Mouse (Mus musculus) brain, embryonic 14.5 days (tissue): ENCODE measurements around the gene Wdr25. TPM values are rescaled to one million over a fixed set of nuclear protein-coding genes. Genes with fewer than 3 reads are reported as not detected.

ENCODE experiments used
- DNase-seq: peaks from one replicate; pipeline ENCODE4 v3.0.0-alpha.2; 2011; ENCODE audit warnings: low read depth
- CTCF ChIP-seq: fragments of 200-500 bp; IDR thresholded peaks from 2 replicates; pipeline ENCODE4 v1.5.1; 2012; ENCODE audit warnings: inconsistent platforms, mild to moderate bottlenecking, moderate library complexity, borderline replicate concordance; ENCODE audit not compliant: insufficient read depth, insufficient read length; ENCODE audit errors: extremely low read depth
- POLR2A ChIP-seq: fragments of 200-500 bp; IDR thresholded peaks from 2 replicates; pipeline ENCODE4 v1.6.1; 2012; ENCODE audit warnings: mild to moderate bottlenecking, inconsistent platforms, borderline replicate concordance; ENCODE audit not compliant: poor library complexity, insufficient read depth, insufficient read length, severe bottlenecking; ENCODE audit errors: extremely low read depth
- polyA plus RNA-seq: library from polyadenylated mRNA; depleted of rRNA; stranded (reverse); fragments of >200 nt; gene quantifications from 2 replicates; pipeline ENCODE4 v1.2.3, GENCODE M21; 2012

Gene Wdr25
- polyA plus RNA-seq, 1 experiment = 11.0 TPM

DNA sequence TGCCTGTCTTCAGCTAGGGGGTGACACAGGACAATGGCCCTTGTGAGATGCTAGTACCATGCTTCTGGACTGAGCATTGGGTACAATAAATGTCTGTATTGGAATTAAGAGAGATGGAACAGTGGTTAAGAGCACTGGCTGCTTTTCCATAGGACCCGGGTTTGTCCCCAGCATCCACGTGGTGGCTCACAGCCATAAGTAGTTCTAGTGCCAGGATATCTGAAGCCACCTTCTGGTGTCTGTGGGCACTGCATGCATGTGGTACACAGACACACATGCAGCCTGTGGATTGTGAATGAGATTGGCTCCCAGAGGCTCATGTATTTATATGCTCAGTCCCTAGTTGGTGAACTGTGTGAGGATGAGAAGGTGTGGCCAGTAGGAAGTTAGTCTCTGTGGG, 23.9 kb upstream of the Wdr25 start:
- DNase-seq = no peak
- no peak for TF ChIP-seq POLR2A
- TF ChIP-seq CTCF = peak; percentile 36; the same call in 1 of the 2 replicates

DNA sequence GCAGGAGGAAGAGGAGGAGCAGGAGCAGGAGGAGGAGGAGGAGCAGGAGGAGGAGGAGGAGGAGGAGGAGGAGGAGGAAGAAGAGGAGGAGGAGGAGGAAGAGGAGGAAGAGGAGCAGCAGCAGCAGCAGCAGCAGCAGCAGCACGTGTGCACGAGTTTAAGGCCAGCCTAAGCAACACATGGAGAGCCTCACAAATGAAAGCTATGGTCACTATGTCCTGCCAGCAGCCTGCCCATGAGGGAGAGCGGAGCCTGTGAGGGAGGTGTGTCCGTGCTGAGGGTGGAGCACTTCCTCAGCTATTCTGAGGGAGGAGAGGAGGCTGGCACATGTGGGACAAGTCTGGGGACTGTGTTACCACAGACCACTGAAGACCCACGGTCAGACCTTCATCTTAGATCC, 20.3 kb upstream of the Wdr25 start:
- TF ChIP-seq CTCF (no peak), POLR2A (no peak)
- no peak for DNase-seq

DNA sequence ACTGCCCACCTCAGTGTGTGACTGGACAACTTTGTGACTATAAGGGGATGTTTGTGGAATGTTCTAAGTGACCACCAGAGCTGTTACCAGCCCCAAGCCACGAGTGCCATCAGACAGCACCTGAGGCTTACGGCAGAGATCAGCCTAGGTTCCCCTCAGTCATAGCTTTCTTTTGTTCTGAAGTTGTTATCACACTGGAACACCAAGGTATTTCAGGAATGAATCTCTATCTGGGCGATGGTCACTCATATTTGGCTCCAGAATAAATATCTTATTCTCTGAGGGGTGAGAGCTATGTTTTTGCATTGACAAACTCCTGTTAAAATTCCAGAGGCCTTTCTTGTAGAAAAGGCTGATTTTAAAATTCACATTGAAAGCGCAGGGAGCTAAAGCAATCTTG, 14.3 kb upstream of the Wdr25 start:
- DNase-seq = no peak
- TF ChIP-seq CTCF (no peak), POLR2A (no peak)

DNA sequence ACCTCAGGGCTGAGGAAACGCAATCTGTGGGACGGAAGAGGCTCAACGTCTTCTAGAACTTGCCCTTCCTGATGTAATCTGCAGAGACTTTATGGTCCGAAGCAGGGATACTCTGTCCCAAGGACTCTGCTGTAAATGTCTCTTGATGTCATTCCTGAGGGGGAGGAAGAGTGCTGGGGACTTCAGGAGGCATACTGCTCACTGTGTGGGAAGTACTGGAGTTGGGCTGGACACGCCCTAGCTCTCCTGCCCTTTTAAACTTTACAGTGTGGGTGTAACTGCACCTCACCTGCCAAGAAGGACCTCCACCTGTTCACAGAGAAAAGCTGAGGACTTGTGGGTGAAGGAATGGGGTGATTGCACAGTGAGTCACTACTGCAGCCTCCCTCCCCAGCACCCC, 12.8 kb upstream of the Wdr25 start:
- no peak for DNase-seq
- no peak for TF ChIP-seq POLR2A
- TF ChIP-seq CTCF = no peak

DNA sequence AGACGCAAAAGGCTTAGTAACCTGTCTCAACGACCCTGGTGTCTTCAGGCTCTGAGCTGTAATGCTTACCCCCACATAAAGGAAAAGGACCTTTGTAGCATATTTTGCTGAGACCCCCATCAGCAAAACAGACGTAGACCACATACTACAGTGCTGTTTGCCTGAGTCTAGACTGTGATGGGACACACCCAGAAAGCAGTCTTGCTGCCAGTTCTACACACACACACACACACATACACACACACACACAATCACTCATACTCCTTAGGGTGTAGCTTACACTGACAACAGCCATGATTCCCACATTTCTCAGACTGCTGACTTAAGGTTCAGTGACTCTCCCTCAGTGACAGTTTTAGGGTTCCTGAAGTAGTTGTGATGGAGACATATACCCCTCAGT, 12.2 kb upstream of the Wdr25 start:
- no peak for TF ChIP-seq POLR2A
- no peak for TF ChIP-seq CTCF

DNA sequence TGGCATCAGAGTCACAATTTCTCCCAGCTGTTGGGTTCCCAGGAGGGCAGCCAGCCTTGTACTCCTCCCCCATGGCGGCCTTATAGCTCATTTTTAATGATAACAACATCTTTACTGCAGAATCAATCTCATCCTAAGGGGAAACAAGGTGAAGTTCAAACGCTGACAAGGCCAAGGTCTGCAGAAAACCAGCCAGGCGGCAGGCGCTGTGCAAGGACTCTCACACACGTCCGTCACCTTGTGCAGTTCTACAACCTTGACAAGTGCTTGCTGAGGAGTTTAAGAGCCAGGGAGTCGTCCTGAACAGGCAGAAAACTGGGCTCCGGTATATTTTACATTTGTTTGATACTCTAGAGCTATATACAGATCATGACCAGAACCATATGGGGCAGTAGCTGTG, 10.7 kb upstream of the Wdr25 start:
- DNase-seq = no peak
- TF ChIP-seq POLR2A (no peak), CTCF (no peak)

More for the DNA sequence above, 12.2 kb upstream of the Wdr25 start:
- no peak for DNase-seq

DNA sequence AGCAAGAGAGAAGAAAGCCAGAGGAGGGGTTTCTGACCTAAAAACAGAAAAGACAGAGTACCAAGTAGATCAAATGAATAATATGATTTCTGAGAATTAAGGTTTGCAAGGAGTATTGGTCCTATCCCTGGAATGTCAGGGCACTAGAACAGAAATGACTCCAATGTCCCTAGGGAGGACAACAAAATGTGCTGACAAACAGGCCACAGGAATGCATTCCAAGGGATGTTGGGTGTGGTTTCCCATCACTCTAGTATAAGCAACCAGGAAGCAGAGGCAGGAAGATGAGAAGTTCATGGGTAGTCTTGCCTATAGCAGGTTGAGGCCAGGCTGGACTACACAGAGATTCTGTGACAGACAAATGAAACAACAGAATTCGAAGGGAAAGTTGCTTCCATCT, 7.5 kb upstream of the Wdr25 start:
- TF ChIP-seq CTCF (no peak), POLR2A (no peak)
- no peak for DNase-seq

DNA sequence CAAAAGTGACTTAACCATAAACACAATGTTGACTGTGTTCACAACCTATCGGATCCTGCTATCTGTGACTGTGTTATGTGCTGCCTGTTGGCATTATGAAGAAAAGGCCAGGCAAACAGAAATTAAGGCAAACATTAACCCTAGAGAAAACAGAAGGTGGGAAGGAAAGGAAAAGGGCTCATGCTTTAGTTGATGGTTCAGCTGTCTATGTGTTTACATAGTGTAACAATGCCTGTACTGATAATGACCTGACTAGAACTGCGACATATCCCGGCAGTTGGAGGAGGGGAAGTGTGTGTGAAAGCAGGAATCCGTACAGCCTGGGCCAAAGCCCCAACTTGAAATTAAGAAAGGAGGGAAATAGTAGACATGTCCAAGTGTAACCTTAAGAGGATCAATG, 6.4 kb upstream of the Wdr25 start:
- TF ChIP-seq POLR2A = no peak
- no peak for TF ChIP-seq CTCF
- DNase-seq = no peak

DNA sequence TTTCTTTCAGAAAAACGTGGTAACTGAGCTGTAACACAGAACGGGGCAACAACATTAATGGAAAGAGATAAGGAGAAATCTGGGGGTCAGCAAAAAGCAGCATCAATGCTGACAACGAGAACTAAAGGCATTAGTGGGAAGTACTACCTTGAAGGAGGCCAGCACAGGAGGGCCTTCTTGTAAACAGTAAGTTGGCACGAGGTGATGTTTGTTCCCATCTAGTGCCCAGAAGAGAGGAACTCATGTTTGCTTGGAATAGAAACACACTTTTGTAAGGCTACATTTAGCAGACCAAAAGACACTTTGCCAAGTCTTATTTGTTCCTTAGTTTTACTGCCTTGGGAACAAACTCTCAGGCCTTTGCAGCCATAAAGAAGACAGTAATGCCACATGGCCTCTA, 4.8 kb upstream of the Wdr25 start:
- TF ChIP-seq CTCF = no peak
- TF ChIP-seq POLR2A = no peak
- no peak for DNase-seq

DNA sequence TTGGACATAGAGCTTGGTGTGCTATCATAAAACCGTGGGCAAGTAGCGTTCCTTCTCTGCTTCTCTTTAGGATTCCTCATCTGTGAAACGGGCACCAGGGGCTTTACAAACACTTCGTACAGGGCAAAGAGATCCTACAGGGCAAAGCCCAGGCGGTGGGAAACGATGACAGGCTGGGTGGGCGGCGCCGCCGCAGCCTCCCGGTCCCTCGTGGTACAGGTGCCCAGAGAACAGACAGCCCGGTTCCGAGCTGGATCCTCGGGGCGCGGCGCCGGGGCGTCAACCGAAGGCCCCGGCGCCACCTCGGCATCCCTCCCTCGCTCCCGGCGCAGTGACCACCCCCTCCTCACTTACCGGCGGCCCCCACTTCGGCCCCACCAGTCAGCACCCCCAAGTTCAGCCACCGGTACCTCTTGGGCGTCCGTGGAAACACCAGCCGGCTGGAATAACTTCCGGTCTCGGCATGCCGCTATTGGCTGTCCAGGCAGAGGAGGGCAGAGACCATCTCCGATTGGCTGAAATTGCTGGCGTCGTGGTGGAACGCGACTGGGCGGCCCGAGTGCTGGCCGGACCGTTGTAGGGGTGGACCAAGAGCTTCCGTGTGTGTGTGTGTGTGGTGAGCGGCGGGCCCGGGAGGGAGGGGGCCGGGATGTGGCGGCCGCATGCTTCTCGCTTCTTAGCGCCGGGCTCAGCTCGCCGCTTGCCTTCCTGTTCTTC, 442 bp downstream of the Wdr25 start, which contains the start of gene Wars:
TSS of gene Wars (minus strand) at position 460 of the 717 bp plus-strand sequence.
- peak; percentile 99 for DNase-seq

DNA sequence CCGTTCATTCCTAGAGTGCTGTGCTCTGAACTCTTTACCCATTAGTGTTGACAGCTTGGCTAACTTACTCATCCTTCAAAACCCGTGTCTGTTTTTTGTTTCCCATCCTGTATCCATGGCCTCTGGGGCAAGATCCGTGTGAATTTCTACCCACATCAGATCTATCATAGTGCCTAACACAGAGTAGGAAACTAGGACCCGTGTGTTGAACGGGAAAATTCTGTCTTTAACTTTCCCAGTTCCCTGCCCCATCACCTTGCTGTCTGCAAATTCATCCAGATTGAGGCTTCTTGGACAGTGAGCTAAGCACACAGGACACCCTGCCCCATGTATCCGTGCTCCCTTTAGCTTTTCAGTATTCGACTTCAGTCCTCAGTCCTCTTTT, 993 bp downstream of the Wdr25 start:
- no peak for DNase-seq
- TF ChIP-seq POLR2A = no peak
- no peak for TF ChIP-seq CTCF

More for the DNA sequence above, 442 bp downstream of the Wdr25 start, which contains the start of gene Wars:
- TF ChIP-seq CTCF = no peak
- peak; percentile 87; the same call in 1 of the 2 replicates for TF ChIP-seq POLR2A

DNA sequence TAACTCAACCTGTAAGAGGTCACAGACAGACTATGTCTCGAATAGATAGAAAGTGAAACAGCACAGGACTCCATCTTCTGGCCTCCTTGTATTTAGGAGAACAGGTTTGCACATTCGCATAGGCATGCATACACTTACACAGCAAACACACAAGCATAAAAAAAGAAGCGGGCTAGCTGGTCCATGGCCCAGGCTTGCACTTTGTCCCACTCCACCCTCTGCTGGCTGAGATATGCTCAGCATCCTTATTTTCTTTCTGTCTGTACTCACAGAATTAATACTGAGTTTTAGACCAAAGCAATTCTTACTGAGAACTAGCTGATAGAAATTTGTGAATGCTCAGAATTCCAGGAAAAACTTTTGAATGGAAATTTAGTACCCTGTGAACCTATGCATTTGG, 2.6 kb downstream of the Wdr25 start:
- peak; percentile 8 for DNase-seq
- no peak for TF ChIP-seq POLR2A
- TF ChIP-seq CTCF = peak; percentile 33; the same call in 1 of the 2 replicates
